Mouse (Mus musculus) cerebellum, adult 18-20 months (tissue): ENCODE results near the gene Ahnak.

Experiments used
- DNase-seq, 2 experiments: peaks; one replicate each; pipeline ENCODE4 v3.0.0; 2021

Ahnak gene

GRCm38 (mm10) chr19:8974638-8975037, 14.4 kb upstream of the Ahnak start:
- DNase-seq: no peak

GRCm38 (mm10) chr19:8975491-8975890, 13.6 kb upstream of the Ahnak start:
- no peak for DNase-seq

DNA sequence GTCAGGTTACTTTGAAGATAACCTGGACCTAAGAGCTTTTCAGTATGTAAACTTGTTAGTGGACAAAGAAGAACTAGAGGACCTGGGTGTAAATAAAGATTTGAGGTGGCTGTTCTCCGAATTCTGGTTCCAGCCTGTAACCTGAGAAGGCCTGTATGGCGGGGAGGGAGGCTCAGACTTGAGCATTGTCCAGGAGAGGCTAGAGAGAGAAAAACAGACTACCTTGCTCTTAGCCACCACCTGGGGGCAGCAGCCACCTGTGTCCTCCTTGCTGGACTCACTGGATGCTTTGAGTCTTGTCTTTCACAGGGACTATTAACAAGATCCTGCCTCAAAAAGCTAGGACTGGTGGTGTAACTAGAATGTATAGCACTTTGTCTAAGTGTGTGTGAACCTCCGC, 12.5 kb upstream of the Ahnak start:
- peak; percentile 51 to 60 for DNase-seq

GRCm38 (mm10) chr19:8980771-8981170, 8.3 kb upstream of the Ahnak start:
- no peak for DNase-seq

DNA sequence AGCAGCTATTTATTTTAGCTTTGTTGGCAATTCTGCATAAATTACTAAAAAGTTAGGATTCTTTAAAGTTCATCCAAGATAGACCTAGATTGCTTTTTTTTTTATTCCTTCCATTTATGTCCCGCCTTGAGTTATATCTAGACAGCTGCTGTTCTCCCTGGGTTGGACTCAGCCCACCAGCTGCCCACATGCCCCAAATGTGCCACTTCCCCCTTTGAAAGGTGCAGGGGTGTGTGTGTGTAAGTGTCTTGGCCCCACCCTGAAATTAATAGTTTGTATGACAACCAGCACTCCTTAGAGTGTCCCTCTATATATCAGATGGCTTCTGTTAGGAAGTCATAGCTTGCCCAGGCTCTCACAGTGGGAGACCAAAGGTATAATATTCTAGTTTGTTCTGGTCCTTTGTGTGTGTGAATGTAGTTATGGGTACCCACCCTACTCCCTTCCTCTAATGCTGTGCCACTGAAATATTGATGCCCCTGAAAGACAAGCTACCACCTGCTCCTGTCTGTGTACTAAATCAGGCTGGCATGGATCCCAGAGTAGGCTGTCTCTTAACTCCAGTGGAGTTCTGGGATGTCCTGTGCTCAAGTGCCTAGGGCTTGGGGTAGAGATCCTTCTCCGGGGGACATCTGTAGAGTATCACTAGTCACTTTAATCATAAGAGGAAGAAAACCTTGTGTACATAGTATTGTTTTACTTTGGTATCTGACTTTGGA, 7.5 kb upstream of the Ahnak start:
- no peak for DNase-seq

DNA sequence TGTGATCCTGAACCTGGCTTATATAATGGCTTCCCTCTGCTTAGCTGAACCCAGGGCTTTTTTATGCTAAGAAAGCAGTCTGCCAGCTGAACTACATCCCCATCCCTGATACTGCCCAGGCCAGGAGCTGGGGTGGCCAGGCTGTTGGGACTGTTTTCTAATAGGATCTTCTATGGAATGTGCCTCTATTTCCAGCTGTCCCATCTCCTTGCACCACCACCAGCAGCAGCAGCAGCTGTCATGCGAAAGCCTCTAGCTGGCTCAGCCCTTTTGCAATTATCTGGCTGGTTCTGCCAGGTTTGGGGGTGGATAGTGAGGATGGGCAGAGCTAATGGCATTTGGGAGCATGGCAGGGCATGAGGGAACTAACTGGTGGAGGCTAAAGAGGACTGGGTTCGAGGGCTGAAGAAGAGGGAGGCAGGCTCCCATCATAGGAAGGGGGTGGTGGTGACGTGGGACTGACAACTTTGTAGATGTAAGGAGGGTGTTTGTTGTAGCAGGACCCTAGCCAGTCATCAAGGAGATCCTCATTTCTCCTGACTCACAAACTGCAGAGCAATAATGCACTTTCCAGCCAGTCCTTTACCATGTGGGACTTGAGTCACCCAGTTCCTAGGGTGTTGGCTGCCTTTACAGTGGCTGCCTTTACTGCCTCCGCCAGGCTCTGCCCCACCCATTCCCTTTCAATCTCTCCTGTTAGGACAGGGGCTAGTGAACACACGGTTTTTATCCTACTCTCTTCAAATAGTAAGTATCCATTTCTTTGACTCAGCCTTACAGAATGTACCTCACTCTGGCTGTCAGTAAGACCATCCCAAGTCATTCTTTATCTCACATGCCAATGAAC, 6.6 kb upstream of the Ahnak start:
- no peak for DNase-seq

DNA sequence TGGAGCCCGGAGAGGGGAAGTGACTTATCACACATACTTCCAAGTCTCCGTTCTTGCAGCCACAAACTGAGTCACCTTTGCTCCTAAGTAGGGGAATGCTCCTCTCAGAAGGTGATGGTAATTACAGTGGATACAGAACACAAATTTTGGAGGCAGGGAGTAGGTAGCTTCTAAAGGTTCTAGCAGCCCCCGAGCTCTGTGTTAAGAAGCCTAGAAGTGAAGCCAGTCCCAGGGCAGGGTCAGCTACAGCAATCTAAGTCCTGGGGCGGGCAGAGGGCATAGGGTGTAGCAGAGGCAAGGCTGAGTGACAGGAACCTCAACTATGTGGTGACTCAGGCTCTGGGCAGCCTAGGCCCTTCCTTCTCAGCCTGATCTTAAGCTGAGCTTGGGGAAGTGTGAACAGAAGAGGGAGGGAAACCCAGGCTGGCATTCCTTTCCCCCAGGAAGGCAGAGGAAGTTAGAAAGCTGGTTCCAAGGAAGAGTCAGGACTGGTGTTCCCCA, 5.9 kb upstream of the Ahnak start:
- DNase-seq: no peak

GRCm38 (mm10) chr19:8984255-8984868, 4.7 kb upstream of the Ahnak start:
- no peak for DNase-seq

DNA sequence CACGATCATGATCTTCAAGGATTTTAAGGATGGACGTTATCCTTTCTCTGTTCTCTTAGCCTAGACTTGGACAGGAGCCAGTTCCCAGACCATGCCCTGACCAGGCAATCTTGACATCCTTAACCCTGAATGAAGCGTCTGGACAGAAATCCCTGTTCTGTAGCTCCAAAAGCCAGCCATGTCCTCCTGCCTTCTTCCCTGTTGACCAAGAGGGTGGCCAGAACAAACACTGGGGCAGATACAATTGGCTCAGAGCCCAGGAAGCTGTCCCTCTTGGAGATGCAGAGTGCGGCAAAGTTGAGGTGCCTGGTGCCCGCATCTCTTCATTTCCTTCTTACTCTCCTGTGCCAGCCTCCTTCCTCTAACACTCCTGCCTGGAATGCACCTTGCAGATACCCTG, 3.2 kb upstream of the Ahnak start:
- no peak for DNase-seq

- DNase-seq: no peak
These were observed 1.3 kb upstream of the Ahnak start for GRCm38 (mm10) chr19:8987816-8988215.

DNA sequence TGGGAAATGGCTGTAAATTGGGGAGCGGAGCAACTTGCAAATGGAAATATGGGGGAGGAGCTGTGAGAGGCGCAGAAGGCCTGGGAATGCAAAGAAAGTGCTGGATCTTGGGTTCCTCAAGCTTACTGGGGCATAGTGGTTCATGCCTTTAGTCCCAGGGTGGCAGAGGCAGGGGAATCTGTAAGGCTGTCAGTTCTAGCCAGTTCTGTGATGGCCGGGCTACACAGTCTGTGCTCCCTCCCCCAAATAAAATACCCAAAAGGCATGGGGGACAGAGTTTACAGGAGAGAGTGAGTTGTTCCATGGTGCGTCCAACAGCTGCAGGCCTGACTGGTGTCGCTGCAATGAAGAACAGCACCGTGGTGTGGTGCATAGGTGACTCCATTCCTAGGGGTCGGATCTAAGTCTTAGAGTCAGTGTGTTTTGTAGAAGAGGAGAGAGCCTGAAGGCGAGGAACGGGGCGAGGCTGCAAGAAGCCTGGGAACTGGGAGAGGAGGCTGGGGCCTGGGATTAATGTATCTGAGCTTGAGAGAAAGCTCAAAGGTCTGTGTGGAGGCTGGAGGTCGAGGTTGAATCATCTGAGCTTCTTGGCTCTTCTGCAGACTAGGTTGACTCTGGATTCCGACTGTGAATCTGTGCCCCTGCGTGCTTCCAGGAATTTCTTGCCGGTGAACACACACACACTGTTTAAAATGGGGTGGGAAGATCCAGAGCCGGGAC, 578 bp upstream of the Ahnak start:
- DNase-seq: no peak

- DNase-seq: no peak
These were observed 715 bp downstream of the Ahnak start for GRCm38 (mm10) chr19:8989567-8990431.

DNA sequence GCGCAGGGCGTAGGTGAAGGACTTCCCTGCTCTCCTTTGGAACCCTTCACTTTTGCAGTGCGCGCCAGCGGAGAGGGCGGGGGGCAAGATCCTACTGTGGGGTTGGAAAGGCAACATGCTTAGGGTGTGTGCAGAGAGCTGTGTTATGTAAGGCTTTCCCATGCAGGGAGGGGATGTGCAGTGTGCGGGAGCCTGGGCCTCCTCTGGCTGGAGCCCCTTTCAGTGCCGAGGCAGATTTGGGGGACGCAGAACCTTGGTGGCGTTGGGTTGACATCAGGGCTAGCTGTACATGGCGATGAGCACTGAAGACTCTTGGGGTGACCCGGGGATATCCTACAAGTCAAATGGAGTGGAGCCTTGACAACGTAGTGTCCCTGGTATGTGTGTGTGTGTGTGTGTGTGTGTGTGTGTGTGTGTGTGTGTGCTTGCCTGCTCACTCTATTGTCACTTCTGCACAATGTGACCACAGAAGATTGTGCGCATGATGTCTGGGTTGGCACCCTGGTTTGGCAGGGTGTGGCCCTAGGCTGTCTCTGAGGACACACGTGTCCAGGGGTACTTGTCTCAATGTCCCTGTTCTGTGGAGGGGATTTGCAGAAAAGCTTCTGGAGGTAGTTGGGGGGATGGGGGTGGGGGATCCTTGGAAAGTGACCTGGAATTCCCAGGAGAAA, 1.5 kb downstream of the Ahnak start:
- DNase-seq: no peak

DNA sequence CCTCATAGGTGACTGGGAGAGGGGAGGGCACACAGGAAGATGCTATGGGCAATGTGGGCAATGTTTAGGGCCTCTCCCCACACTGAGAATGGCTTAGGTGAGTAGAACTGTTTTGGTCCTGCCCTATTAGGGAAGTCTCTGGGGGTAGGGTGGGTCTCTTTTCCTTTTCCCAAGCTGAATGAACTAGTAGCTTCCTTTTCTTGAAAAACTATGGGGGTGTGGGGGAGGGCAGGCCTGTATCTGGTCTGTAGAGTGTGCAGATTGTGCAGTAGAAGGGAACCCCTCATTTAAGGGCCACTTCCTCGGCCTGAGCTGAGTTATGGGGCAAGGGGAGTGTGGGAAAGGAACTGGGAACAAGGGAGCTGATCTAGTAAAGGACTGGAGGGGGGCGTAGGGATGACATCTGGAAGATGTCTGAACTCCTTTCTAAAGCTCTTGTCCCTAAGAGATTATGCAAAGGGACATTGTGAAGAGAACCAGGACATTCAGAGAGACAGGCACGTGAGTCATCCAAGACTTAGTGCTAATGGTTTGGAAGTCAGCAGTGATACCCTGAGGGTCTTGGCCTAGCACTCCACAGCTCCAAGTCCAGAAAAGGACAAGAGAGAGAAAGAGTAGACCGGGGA, 2.3 kb downstream of the Ahnak start:
- DNase-seq: no peak

DNA sequence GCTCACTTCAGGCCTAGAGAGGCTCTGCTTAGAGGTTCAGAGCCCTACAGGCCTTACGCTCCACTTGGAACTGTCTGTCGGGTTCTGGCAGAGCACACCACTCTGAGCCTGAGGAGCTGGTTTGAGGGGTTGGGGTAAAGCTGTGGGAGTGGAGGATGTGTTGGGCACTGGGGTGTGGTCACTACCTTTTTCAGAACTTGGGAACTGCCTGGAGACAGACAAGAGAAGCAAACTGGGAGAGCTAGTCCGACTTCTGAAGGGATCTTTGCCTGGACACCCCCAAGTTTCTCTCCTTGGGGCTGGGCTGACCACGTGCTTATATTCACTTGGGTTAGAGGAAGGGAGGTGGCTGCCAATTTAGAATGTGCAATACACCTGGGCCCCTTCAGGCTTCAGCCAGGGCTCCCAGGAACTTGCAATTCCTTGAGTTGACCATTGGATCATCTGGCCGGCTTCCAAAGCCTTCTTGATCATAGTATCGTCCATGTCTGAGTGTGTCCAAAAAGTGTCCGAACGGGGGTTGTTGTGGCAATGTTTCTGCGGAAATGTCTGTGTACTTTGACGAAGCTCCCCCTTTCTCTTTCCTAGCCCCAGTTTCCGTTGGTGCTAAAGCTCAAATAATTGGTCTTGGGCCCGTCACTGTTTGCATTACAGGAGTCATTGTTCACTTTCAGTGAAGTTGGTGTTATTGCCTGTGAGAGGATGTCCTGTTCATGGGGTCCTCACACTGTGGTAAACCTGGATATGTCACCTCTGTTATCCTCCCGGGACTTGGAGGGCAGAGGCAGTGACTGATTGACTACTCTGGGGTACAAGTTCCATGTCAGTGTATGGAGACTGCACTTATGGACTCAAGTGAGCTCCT, 3.0 kb downstream of the Ahnak start:
- no peak for DNase-seq

GRCm38 (mm10) chr19:8992769-8993624, 3.9 kb downstream of the Ahnak start:
- peak; percentile 44 to 47 for DNase-seq

DNA sequence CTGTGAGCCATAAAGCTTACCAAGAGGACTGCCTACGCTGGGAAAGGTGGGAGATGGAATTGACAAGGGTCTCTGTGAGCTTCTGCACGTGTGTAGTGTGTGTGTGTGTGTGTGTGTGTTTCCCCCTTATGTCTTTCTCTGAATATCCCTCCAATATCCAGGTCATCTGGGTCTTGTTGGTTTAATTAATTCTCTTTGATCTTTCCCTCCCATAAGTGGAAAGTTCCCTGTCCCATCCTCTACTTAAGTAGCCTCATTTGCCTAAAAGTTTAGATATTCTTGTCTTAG, 4.5 kb downstream of the Ahnak start:
- no peak for DNase-seq

- no peak for DNase-seq
These were observed 5.9 kb downstream of the Ahnak start for GRCm38 (mm10) chr19:8994813-8995607.
